ENCODE assay signal across 21 mouse cellular contexts in the genomic region with DNA sequence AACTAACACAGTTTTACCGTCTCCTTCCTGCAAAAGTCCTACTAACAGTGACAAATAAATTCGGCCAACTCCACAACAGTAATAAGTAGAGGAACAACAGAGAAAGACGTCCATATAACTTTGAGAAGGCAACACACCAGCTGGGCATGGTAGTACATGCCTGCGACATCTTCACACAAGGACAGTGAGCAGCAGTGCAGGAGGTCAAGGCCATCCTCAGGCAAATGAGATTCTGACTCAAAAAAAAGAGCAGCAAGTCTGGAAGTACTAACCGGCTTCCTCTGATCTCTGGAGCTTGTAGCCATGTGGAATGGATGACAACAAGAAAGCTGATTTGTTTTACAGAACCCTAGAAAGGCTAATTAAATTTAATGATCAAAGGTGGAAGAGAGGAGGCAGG. TPM values are rescaled to one million over a fixed set of nuclear protein-coding genes. Genes with fewer than 3 reads are reported as not detected.
DNase-seq lines count a peak whose midpoint lies in the region; ATAC-seq and TF ChIP-seq lines count a peak whose summit lies in the region.
"Had no signal": no experiment of that assay in that cellular context is flagged by ENCODE, and none has a peak within 500 bp of the region (broad histone marks: within the 10 kb centered on the region; RNA-seq: fewer than 3 reads in every experiment).

No protein-coding gene starts in this region.

- H3K9ac ChIP-seq in kidney, embryonic 15.5 days, result no peak overlapping the region
- H3K9ac ChIP-seq in midbrain, embryonic 11.5 days (ENCODE audit: low read length), result no peak overlapping the region
- no peak overlapping the region for H3K9ac ChIP-seq in midbrain, embryonic 13.5 days (replicated peaks)
- H3K9ac ChIP-seq in intestine, postnatal 0 days (ENCODE audit: low read depth, low read length), result no peak overlapping the region
- H3K9ac ChIP-seq: embryonic facial prominence, embryonic 12.5 days; forebrain, embryonic 12.5 days; heart, embryonic 13.5 days; hindbrain, embryonic 15.5 days had no signal

- ATAC-seq in kidney, embryonic 15.5 days (replicated peaks; ENCODE audit: low FRiP score), result no peak
- ATAC-seq in midbrain, embryonic 11.5 days (ENCODE audit: low FRiP score), result no peak
- ATAC-seq in midbrain, embryonic 13.5 days, result no peak
- no peak for ATAC-seq in intestine, postnatal 0 days
- ATAC-seq: forebrain, embryonic 16.5 days; inflammation-experienced regulatory T-cells, adult 6 months had no signal

- peaks cover 32% of the 10 kb centered on the region for H3K4me1 ChIP-seq in kidney, embryonic 15.5 days
- no peaks in the 10 kb centered on the region for H3K4me1 ChIP-seq in midbrain, embryonic 11.5 days (ENCODE audit: control insufficient read depth, insufficient read depth, low read length)
- H3K4me1 ChIP-seq in midbrain, embryonic 13.5 days (replicated peaks), result no peaks in the 10 kb centered on the region
- H3K4me1 ChIP-seq in intestine, postnatal 0 days (replicated peaks; ENCODE audit: control insufficient read depth, insufficient read depth, low read length), result no peaks in the 10 kb centered on the region
- H3K4me1 ChIP-seq: embryonic facial prominence, embryonic 12.5 days; forebrain, embryonic 12.5 days; hindbrain, embryonic 15.5 days had no signal

- no peaks in the 10 kb centered on the region for H3K9me3 ChIP-seq in kidney, embryonic 15.5 days (replicated peaks)
- H3K9me3 ChIP-seq in midbrain, embryonic 11.5 days (ENCODE audit: control insufficient read depth, low read length), result no peaks in the 10 kb centered on the region
- no peaks in the 10 kb centered on the region for H3K9me3 ChIP-seq in midbrain, embryonic 13.5 days
- no peaks in the 10 kb centered on the region for H3K9me3 ChIP-seq in intestine, postnatal 0 days (ENCODE audit: control insufficient read depth)
- H3K9me3 ChIP-seq: embryonic facial prominence, embryonic 12.5 days; forebrain, embryonic 12.5 days; heart, embryonic 13.5 days; hindbrain, embryonic 15.5 days had no signal

- H3K4me2 ChIP-seq in kidney, embryonic 15.5 days, result no peak overlapping the region
- H3K4me2 ChIP-seq in midbrain, embryonic 11.5 days, result no peak overlapping the region
- H3K4me2 ChIP-seq in midbrain, embryonic 13.5 days (replicated peaks), result no peak overlapping the region
- no peak overlapping the region for H3K4me2 ChIP-seq in intestine, postnatal 0 days (replicated peaks; ENCODE audit: low read depth)
- H3K4me2 ChIP-seq: embryonic facial prominence, embryonic 12.5 days; forebrain, embryonic 12.5 days; heart, embryonic 13.5 days; hindbrain, embryonic 15.5 days had no signal

- peaks cover 64% of the 10 kb centered on the region for H3K36me3 ChIP-seq in kidney, embryonic 15.5 days
- H3K36me3 ChIP-seq in midbrain, embryonic 11.5 days (ENCODE audit: control insufficient read depth, insufficient read depth, low read length), result peaks cover 5% of the 10 kb centered on the region
- H3K36me3 ChIP-seq in midbrain, embryonic 13.5 days, result peaks cover 60% of the 10 kb centered on the region
- H3K36me3 ChIP-seq in intestine, postnatal 0 days (ENCODE audit: control insufficient read depth, insufficient read depth), result peaks cover 22% of the 10 kb centered on the region

- no peaks in the 10 kb centered on the region for H3K27me3 ChIP-seq in kidney, embryonic 15.5 days
- no peaks in the 10 kb centered on the region for H3K27me3 ChIP-seq in midbrain, embryonic 11.5 days (ENCODE audit: control insufficient read depth, insufficient read depth, low read length)
- H3K27me3 ChIP-seq in midbrain, embryonic 13.5 days, result no peaks in the 10 kb centered on the region
- no peaks in the 10 kb centered on the region for H3K27me3 ChIP-seq in intestine, postnatal 0 days (replicated peaks; ENCODE audit: control insufficient read depth, insufficient read depth, low read length)
- H3K27me3 ChIP-seq: embryonic facial prominence, embryonic 12.5 days; forebrain, embryonic 12.5 days; heart, embryonic 13.5 days; hindbrain, embryonic 15.5 days had no signal

- peak overlapping the region; percentile 57 for H3K27ac ChIP-seq in kidney, embryonic 15.5 days
- H3K27ac ChIP-seq in midbrain, embryonic 11.5 days (ENCODE audit: low read depth, low read length), result no peak overlapping the region
- no peak overlapping the region for H3K27ac ChIP-seq in midbrain, embryonic 13.5 days
- H3K27ac ChIP-seq in intestine, postnatal 0 days (ENCODE audit: low read depth, low read length), result no peak overlapping the region
- H3K27ac ChIP-seq: forebrain, embryonic 12.5 days; heart, embryonic 13.5 days; hindbrain, embryonic 15.5 days had no signal

- TF ChIP-seq CTCF in intestine, postnatal 0 days (IDR thresholded peaks at IDR 0.05; ENCODE audit: low read depth), result no peak

- 48% methylated on average over 5 of the region's 5 CpGs for WGBS in kidney, embryonic 15.5 days
- WGBS in midbrain, embryonic 11.5 days, result 92% methylated on average over 5 of the region's 5 CpGs
- WGBS in midbrain, embryonic 13.5 days, result 86% methylated on average over 5 of the region's 5 CpGs
- WGBS in intestine, postnatal 0 days, result 80% methylated on average over 5 of the region's 5 CpGs

- no peak overlapping the region for H3K4me3 ChIP-seq in kidney, embryonic 15.5 days (replicated peaks)
- H3K4me3 ChIP-seq in midbrain, embryonic 11.5 days (ENCODE audit: low read depth, low read length), result no peak overlapping the region
- H3K4me3 ChIP-seq in midbrain, embryonic 13.5 days (replicated peaks), result no peak overlapping the region
- no peak overlapping the region for H3K4me3 ChIP-seq in intestine, postnatal 0 days (ENCODE audit: low read depth, low read length)
- H3K4me3 ChIP-seq: embryonic facial prominence, embryonic 12.5 days; forebrain, embryonic 12.5 days; heart, embryonic 13.5 days; hindbrain, embryonic 15.5 days had no signal

- DNase-seq in adrenal gland, adult 2 months, result peak; percentile 61
- no peak for DNase-seq in adrenal gland, postnatal 10 days
- DNase-seq in kidney, adult 9 months, result no peak
- peak; percentile 2 for DNase-seq in midbrain, embryonic 11.5 days (ENCODE audit: low spot score, missing footprints)
- no peak for DNase-seq in ovary, adult 18-20 months (ENCODE audit: low spot score)
- DNase-seq: cerebellum, adult 11 months; cerebellum, adult 8-10 months; cerebellum, postnatal 14 days; embryo, embryonic 11 days; gastrocnemius, postnatal 25 days; heart, adult 11 months; heart, postnatal 36 days had no signal

RNA-seq across cellular contexts. Expression of a gene that starts 21.1 kb away (rescaled TPM):
- 10 to 100 TPM; 71.7 to 78.9 TPM for total RNA-seq in adrenal gland, adult 2 months (2021)
- 0.90 and 0.94 TPM in 2 replicates for polyA plus RNA-seq in adrenal gland, adult 2 months (2012; rRNA removed)
- total RNA-seq in adrenal gland, postnatal 10 days (2021), result 10 to 100 TPM; 69.4 to 73.4 TPM
- 226 and 233 TPM in 2 replicates for polyA plus RNA-seq in kidney, embryonic 15.5 days (2015; fragmentation: Nextera tagmentation; extraction: Ambion mirVana)
- 209 and 223 TPM in 2 replicates for polyA plus RNA-seq in midbrain, embryonic 11.5 days (2014; fragmentation: Nextera tagmentation; extraction: Ambion mirVana)
- polyA plus RNA-seq in midbrain, embryonic 13.5 days (2015; fragmentation: Nextera tagmentation; extraction: Ambion mirVana), result 193 and 196 TPM in 2 replicates
- polyA plus RNA-seq in intestine, postnatal 0 days (2015; fragmentation: Nextera tagmentation; extraction: Ambion mirVana), result 87.2 and 89.5 TPM in 2 replicates

RNA-seq across cellular contexts. Expression of a gene that starts 43.6 kb away (rescaled TPM):
- 1 to 10 TPM; 5.0 to 6.8 TPM for total RNA-seq in adrenal gland, adult 2 months (2021)
- polyA plus RNA-seq in adrenal gland, adult 2 months (2012; rRNA removed), result 1.3 and 1.5 TPM in 2 replicates
- total RNA-seq in adrenal gland, postnatal 10 days (2021), result 1 to 10 TPM; 6.2 TPM
- 13.0 and 13.4 TPM in 2 replicates for polyA plus RNA-seq in kidney, embryonic 15.5 days (2015; fragmentation: Nextera tagmentation; extraction: Ambion mirVana)
- 6.8 and 7.2 TPM in 2 replicates for polyA plus RNA-seq in midbrain, embryonic 11.5 days (2014; fragmentation: Nextera tagmentation; extraction: Ambion mirVana)
- 5.3 and 5.4 TPM in 2 replicates for polyA plus RNA-seq in midbrain, embryonic 13.5 days (2015; fragmentation: Nextera tagmentation; extraction: Ambion mirVana)
- 24.1 and 25.4 TPM in 2 replicates for polyA plus RNA-seq in intestine, postnatal 0 days (2015; fragmentation: Nextera tagmentation; extraction: Ambion mirVana)

Comparison
In these comparisons a context has a peak if more than half of its experiments do, and no peak if none do; other contexts are left out.
1. DNase-seq: peak in adrenal gland, adult 2 months (single experiment) and midbrain, embryonic 11.5 days (single experiment); none in adrenal gland, postnatal 10 days (single experiment), kidney, adult 9 months (single experiment) and ovary, adult 18-20 months (single experiment).
2. RNA of a gene that starts 21.1 kb away (polyA plus RNA-seq): 226 to 233 TPM in kidney, embryonic 15.5 days, 209 to 223 TPM in midbrain, embryonic 11.5 days, 193 to 196 TPM in midbrain, embryonic 13.5 days and 87.2 to 89.5 TPM in intestine, postnatal 0 days; 0.90 to 0.94 TPM in adrenal gland, adult 2 months; every median in the first group is over 10 times any median in the second.